Mouse (Mus musculus): ENCODE data around the gene Il6st. TPM values are rescaled to one million over a fixed set of nuclear protein-coding genes. Genes with fewer than 3 reads are reported as not detected.
"Not testable (repeated sequence)": the region's sequence is repeated elsewhere in the genome, so short reads cannot be mapped to it uniquely, and the experiment has no call there.

Il6st gene
- total RNA-seq (2017): 23.8 and 26.0 TPM in 2 replicates

DNA sequence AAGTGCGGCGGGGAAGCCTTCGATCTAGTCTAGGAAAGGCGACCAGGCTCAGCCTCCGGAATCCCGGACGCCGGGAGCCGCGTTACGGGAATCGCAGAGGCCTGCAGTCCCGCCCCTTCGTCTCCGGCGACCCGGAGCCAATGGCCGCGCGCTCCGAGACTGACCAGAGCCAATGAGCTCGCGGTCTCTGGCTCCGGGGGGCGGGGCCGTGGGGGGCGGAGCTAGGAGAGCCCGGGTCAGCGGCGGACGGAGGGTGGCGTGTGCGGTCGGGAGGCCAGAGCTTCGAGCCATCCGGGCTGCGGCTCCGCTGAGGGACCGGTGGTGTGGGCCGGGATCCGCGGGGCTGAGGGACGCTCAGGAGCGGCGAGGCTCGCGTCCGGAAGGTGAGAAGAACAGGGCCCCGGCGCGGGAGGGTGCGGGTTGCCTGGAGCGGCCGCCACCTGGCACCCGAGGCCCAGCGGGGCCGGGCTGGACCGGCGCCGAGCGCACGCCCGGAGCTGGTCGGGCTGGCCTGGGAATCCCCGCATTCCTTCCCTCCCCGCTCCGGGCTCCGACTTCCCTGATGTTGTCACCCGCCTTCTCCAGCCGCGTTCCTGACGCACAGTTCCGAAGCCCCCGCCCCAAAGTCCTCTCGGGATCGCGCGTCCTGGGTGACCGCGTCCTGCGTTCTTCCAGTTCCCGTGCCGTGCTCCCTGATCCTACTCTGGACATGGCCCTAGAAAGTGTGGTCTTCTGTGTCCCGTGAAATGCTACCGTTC lies at the start of gene Il6st:
Gene Il6st (plus strand): TSS at position 203 of the 758 bp plus-strand sequence.
- ATAC-seq (replicated peaks in 1 of 2; ENCODE audit: insufficient read depth in 1 of 2, low FRiP score in 2 of 2, low TSS enrichment in 1 of 2, low read depth in 1 of 2, poor library complexity in 2 of 2, severe bottlenecking in 2 of 2): peak; percentile 96

DNA sequence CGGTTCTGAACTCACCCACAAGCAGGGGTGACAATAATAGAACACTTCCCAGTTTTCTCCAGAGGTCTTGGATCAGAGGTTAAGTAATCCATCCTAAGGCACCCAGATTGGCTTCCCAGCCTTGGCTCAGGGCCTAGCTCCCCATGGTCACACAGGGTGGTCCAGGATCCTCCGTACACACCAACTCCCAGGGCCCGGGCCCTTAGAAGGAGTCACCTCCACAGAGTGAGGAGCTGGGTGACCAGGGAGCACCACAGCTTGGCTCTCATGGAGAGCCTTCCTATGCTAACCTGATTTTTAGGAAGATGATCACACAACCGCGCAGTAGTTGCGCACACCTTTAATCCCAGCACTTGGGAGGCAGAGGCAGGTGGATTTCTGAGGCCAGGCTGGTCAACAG lies 48.0 kb upstream of the Il6st start:
- ATAC-seq (replicated peaks in 1 of 2; ENCODE audit: insufficient read depth in 1 of 2, low FRiP score in 2 of 2, low TSS enrichment in 1 of 2, low read depth in 1 of 2, poor library complexity in 2 of 2, severe bottlenecking in 2 of 2): no peak

DNA sequence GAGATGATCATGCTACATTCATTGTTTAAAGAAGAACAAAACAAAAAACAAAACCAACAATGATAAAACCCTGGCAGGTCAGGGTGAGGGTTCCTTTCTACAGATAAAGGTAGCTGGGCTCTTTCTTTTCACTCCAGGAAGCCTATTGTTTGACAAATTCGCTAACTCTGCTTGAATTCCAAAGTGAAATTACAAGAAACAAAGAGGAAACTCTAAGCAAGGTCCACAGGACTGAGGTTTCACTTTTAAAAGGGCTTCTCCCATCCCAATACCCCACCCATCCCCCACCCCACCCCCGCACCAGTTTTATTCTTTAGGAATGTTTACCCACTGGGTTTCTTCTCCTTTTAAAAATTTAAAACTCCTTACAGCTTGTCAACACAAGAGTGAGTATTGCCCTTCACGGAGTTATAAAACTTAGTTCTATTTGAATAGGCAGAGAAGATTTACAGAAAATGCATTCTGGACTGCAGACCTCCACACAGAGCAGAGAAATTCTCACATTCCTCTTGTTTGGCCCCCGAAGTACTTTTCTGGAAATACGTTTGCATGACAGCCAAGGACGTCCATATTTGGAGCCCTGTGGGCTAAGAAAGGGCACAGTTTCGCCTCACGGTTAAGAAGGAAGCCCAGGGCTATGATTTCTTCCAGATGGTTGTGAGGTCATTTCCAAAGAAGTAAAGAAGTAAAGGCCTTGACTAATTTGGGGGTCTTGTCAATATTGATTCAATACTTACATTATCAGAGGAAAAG lies 47.3 kb upstream of the Il6st start:
- ATAC-seq (replicated peaks in 1 of 2; ENCODE audit: insufficient read depth in 1 of 2, low FRiP score in 2 of 2, low TSS enrichment in 1 of 2, low read depth in 1 of 2, poor library complexity in 2 of 2, severe bottlenecking in 2 of 2): no peak

DNA sequence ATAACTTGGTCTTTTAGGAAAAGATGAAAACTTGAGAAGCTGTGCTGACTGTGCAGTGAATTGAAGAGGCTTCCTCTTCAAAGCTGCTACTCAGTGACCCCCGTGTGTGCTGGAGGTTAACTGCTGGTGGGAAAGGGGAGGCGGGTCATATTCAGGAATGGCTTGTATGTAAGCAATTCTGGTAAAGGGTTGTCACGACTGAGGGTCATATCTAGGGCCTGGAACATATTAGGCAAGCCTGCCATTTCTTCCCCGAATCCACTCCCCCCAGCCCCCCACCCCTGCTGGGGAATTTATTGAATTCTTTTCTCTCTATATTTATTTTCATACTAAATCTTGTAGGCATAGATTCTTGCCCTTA lies 46.7 kb upstream of the Il6st start:
- no peak for ATAC-seq (replicated peaks in 1 of 2; ENCODE audit: insufficient read depth in 1 of 2, low FRiP score in 2 of 2, low TSS enrichment in 1 of 2, low read depth in 1 of 2, poor library complexity in 2 of 2, severe bottlenecking in 2 of 2)

DNA sequence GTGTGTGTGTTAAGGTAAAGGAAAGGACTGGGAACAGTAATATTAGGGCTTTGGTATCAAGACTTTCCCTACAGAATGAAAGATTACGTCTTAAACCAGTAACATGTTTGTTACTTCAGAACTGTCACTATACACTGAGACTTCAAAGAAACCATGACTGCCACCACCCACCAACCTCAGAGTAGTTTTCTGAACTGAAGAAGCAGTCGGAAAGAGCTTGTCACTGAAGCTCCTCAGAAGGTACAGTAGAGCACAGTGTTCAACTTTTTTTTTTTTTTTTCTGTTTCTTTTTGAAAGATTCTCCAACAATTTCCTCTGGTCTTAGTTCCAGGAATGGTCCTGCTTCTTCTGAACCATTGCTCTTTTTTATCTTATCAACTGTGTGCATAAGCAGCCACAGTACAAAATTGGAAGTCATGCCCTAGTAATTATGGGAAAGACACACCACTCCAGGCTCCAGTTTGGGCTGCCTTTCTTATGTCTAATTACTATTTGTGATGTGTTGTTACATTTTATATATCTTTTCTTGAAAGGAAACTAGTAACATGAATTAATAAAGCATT lies 45.9 kb upstream of the Il6st start:
- ATAC-seq (replicated peaks in 1 of 2; ENCODE audit: insufficient read depth in 1 of 2, low FRiP score in 2 of 2, low TSS enrichment in 1 of 2, low read depth in 1 of 2, poor library complexity in 2 of 2, severe bottlenecking in 2 of 2): no peak

DNA sequence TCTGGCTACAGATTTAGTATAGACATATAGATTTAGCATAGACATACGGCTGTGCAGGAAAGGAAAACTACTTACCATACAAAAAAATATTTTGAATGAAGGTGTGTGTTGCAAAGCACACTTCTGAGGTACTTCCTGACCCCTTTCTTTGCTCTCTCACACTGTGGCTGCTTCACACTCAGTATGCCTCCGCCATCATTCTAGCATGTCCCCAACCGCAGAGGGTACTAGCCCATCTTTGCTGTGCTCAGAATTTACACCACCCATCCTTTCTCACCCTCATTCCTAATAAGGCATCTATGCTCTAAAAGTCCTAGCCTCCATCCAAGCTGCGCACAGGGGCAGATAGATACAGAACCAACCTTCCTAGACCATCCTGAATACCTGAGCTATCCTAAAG lies 45.3 kb upstream of the Il6st start:
- ATAC-seq (replicated peaks in 1 of 2; ENCODE audit: insufficient read depth in 1 of 2, low FRiP score in 2 of 2, low TSS enrichment in 1 of 2, low read depth in 1 of 2, poor library complexity in 2 of 2, severe bottlenecking in 2 of 2): no peak

DNA sequence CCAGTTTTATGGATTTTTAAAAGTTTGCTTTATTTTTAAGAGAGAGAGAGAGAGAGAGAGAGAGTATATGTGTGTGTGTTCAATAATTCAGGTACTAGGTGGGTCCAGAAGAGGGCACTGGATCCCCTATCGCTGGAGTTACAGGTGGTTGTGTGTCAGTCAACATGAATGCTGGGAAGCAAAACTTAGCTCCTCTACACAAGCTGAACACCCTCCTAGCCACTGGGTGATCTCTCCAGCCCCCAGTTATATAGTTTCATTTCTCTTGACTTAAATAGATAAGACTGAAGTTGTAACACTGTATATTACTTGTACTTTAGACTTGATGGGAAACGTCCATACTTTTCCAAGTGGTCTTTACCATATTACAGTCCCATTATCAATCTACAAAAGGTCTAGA lies 39.7 kb upstream of the Il6st start:
- no peak for ATAC-seq (replicated peaks in 1 of 2; ENCODE audit: insufficient read depth in 1 of 2, low FRiP score in 2 of 2, low TSS enrichment in 1 of 2, low read depth in 1 of 2, poor library complexity in 2 of 2, severe bottlenecking in 2 of 2)

DNA sequence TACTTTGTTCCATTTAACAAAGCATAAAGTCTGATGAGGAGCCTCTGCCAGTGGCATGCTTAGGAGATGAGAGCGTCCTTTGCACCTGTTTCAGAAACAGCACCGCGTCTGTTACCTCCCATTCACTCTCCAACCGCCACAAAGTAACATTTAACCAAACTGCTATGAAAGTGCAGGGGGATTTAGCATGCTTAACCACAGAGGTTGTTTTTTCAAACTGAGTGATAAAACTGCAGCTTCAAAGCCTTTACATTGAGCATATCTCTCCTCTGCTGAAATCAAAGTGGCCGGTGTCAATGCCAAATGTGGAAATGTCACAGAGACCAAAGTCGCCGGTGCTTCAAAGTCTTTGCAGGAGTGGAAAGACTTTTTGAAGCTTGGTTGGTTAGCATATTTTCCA lies 39.2 kb upstream of the Il6st start:
- no peak for ATAC-seq (replicated peaks in 1 of 2; ENCODE audit: insufficient read depth in 1 of 2, low FRiP score in 2 of 2, low TSS enrichment in 1 of 2, low read depth in 1 of 2, poor library complexity in 2 of 2, severe bottlenecking in 2 of 2)

DNA sequence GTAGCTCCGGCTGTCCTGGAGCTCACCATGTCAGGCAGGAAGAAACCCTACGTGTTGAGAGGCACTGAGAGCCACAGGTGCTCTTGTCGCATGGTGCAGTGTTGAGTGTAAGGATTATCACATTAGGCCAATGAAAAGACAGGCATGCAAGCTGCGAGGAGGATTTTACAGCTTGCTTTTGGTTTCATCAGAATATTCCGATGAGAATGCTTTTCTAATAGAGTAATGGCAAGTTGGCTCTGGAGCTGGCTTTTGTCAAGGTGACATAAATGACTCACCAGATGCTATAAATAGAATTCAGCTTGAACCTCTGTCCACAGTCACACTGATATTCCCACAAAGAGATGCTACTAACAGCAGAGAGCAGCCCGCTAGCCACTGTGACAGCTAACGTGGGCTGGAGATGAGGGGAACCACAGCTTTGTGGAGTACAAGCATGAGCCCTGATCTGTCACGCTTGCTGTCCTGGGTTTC lies 38.7 kb upstream of the Il6st start:
- ATAC-seq (replicated peaks in 1 of 2; ENCODE audit: insufficient read depth in 1 of 2, low FRiP score in 2 of 2, low TSS enrichment in 1 of 2, low read depth in 1 of 2, poor library complexity in 2 of 2, severe bottlenecking in 2 of 2): no peak

DNA sequence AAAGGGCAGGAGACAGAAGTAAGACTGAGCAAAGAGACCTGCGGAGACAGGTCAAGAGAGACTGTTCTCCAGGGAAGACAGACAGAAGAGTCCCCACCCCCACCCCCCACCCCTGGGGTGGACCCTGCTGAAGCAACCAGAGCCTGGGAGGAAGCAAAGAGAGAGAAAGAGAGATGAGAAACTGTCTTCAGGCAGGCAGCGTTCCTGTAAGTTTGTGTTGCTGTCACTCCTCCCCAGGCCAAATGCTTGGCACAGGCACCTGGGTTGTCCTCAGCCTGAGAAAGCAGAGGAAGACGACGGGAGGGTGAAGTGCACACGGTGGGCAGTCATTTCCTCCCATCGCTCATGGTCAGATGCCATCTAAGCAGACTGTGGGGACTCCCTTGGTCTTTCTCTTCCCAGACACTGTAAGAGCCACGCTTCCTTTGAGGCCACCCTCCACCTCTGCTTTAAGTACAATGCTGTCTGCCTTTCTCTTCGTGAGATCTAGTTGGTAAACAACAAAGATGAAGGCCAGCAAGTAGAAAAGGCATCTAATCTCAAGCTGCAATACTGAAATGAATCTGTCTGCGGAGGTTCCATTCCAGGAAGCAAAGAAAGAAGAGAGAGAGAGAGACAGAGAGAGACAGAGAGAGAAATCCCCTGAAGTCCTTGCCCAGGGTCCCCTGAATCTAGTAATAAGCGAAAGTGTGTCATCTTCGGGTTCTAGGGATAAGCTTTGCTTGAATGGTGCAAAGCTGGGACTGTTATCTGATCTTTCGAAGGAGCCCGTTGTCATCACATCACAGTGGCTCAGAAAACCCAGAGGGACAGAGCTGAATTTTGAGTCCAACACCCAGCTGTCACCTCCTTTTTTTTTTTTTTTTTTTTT lies 37.4 kb upstream of the Il6st start:
- ATAC-seq (replicated peaks in 1 of 2; ENCODE audit: insufficient read depth in 1 of 2, low FRiP score in 2 of 2, low TSS enrichment in 1 of 2, low read depth in 1 of 2, poor library complexity in 2 of 2, severe bottlenecking in 2 of 2): peak; percentile 58 to 66

DNA sequence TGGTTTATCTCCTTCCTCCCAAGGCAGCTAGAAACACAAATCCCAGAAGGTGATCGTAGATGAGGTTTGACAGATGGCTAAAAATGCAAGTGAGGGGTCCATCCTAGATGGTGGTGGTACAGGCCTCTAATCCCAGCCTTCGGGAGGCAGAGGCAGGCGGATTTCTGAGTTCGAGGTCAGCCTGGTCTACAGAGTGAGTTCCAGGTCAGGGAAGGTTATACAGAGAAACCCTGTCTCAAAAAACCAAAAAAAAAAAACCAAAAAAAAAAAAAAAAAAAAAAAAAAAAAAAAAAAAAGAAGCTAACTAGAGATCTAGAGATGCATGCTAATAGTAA lies 36.8 kb upstream of the Il6st start:
- ATAC-seq (replicated peaks in 1 of 2; ENCODE audit: insufficient read depth in 1 of 2, low FRiP score in 2 of 2, low TSS enrichment in 1 of 2, low read depth in 1 of 2, poor library complexity in 2 of 2, severe bottlenecking in 2 of 2): not testable (repeated sequence)

DNA sequence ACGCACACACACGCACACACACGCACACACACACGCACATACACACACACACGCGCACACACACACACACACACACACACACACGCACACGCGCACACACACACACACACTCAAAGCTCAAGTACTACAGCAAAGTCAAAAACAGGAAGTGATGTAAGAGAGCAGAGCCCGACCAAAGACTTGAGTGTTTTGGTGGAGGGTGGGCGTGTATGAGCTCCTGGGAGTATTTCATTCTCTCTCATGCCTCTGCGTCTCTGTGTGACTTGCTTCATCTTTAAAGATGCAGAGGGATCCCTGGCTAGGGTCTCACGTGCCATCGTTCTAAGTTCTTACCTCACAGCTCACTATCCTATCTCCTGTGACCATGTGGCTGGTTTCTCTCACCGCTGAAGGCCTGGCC lies 36.3 kb upstream of the Il6st start:
- peak; percentile 76 to 89 for ATAC-seq (replicated peaks in 1 of 2; ENCODE audit: insufficient read depth in 1 of 2, low FRiP score in 2 of 2, low TSS enrichment in 1 of 2, low read depth in 1 of 2, poor library complexity in 2 of 2, severe bottlenecking in 2 of 2)

DNA sequence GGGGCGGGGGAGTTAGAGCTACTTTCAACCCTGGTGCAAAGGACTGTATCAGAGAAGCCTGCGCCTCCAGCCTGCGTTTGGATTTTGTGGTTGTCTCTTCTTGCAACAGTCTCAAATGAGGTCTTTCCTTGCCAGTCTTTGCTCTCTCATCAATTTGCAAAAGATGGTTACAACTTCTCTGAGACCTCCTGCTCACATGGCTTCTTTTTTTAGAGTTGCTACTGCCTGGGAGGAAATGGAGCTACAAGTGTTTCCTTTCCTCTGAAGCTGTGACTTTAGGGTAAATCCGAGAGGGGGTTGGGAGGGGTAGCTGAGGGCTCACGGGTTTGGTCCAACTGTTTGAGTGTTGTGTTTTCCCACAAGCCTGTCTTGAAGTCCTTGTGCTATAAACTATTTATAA lies 30.6 kb upstream of the Il6st start:
- ATAC-seq (replicated peaks in 1 of 2; ENCODE audit: insufficient read depth in 1 of 2, low FRiP score in 2 of 2, low TSS enrichment in 1 of 2, low read depth in 1 of 2, poor library complexity in 2 of 2, severe bottlenecking in 2 of 2): peak; percentile 78 to 89

DNA sequence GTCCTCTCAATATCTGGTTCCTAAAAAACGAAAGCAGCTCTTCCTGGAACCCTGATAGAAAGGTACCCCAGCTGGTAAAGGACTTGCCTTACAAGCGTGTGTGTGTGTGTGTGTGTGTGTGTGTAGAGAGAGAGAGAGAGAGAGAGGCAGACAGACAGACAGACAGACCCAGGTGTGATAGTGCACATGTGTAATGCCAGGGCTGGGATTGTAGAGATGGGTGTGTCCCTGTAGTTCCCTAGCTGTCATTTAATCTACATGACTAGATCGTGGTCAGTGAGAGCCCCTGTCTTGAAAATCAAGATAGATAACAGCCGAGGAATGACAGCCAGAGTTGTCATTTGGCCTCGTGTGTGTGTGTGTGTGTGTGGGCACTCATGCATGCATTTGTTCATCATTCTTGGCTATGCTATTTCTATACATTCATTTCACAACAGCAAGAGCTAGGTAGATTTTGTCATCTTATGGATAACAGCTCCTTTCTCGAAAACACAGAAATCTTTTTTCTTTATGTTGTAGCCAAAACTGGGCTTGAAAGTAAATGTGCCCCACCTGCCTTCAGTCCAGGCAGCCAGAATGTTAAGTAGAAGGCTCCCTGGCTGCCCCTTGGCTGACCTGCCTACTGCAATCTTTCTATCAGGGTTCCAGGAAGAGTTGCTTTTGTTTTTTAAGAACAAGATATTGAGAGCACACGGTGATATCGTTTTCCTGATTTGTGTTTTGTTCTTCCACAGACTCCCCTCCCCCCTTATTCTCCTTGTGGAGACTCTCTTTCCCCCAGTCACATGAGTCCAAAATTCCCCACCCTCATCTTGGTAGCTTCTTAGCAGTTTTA lies 28.4 kb upstream of the Il6st start:
- ATAC-seq (replicated peaks in 1 of 2; ENCODE audit: insufficient read depth in 1 of 2, low FRiP score in 2 of 2, low TSS enrichment in 1 of 2, low read depth in 1 of 2, poor library complexity in 2 of 2, severe bottlenecking in 2 of 2): no peak

DNA sequence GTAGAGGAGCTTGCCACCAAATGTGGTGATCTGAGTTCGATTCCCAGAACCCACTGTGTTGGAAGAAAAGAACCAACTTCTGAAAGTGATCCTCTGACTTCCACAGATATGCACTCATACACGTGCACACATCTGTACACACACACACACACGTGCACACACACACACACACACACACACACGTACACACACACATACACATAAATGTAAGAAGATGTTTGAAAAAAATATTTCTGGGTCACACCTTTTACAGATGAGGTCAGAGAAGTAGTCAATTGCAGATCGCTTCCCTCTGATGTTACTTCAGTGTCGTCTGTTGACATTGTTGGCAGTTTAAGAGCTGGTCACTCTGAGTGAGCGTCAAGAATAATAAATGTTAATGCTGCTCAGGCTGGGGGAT lies 27.6 kb upstream of the Il6st start:
- no peak for ATAC-seq (replicated peaks in 1 of 2; ENCODE audit: insufficient read depth in 1 of 2, low FRiP score in 2 of 2, low TSS enrichment in 1 of 2, low read depth in 1 of 2, poor library complexity in 2 of 2, severe bottlenecking in 2 of 2)

DNA sequence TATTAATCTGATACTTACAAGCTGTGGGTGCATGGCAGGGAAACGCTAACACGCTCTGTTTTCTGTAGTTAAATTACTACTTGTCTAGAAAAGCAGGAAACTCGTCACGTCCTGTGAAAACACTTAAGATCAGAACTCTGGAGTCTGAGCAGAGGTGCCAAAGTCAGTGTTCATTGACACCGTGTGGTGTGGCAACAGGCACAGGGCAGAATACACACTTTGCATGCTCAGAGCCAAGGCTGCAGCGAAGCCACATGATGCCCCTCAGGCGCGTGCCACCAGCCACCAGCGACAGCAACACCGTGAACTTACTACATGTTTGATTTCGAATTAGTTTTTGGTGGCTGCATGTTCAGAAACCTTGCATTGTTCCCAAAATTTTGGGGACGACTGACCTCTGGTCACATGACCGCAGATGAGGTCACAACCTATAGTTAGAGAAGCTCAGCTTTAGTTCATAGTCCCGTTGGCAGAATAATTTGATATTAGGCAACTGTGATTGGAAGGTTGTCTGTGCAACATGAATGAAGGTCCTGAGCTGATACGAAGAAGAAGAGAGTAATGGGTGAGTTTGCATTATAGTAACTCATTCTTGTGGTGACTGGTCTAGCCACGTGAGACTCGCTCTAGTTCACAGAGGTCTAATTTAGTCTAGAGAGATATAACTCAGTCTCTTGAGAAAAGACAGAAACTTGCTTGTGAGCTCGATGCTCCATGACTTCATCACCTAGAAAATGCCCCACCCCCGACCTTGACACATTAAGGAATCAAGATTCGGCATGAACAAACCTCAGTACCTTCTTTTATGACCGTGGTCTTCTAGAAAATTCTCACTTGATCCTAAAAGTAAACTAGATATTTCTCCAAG lies 25.6 kb upstream of the Il6st start:
- ATAC-seq (replicated peaks in 1 of 2; ENCODE audit: insufficient read depth in 1 of 2, low FRiP score in 2 of 2, low TSS enrichment in 1 of 2, low read depth in 1 of 2, poor library complexity in 2 of 2, severe bottlenecking in 2 of 2): peak; percentile 18 to 60; a peak in 3 of 4 replicates
